Mouse (Mus musculus): ENCODE data around the gene Tet3. TPM values are rescaled to one million over a fixed set of nuclear protein-coding genes. Genes with fewer than 3 reads are reported as not detected.

The Tet3 gene
- polyA plus RNA-seq, 1 experiment from 2014 or later = 79.2 TPM

DNA sequence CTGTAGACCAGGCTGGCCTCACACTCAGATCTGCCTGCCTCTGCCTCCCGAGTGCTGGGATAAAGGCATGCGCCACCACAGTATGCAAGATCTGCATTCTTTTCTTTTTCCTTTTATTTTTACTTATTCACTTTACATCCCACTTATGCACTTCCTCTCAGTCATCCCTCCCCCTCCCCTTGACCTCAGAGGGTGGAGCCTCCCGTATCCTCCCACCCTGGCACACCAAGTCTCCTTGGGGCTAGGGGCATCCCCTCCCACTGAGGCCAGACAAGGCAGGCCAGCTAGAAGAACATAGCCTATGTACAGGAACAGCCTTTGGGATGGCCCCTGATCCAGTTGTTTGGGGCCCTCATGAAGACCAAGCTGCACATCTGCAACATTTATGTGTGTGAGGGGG, 41.4 kb downstream of the Tet3 start:
- Histone ChIP-seq H3K9me3 (no peaks in the 10 kb centered on the region), H3K27me3 (no peaks in the 10 kb centered on the region), H3K4me1 (replicated peaks) (peaks cover 100% of the 10 kb centered on the region), H3K4me3 (no peak overlapping the region), H3K9ac (no peak overlapping the region), H3K4me2 (no peak overlapping the region), H3K27ac (replicated peaks) (peak overlapping the region; percentile 67), H3K36me3 (no peaks in the 10 kb centered on the region)
- ATAC-seq (ENCODE audit: low read depth) = no peak
- 75% methylated on average over 3 of the region's 3 CpGs for WGBS

DNA sequence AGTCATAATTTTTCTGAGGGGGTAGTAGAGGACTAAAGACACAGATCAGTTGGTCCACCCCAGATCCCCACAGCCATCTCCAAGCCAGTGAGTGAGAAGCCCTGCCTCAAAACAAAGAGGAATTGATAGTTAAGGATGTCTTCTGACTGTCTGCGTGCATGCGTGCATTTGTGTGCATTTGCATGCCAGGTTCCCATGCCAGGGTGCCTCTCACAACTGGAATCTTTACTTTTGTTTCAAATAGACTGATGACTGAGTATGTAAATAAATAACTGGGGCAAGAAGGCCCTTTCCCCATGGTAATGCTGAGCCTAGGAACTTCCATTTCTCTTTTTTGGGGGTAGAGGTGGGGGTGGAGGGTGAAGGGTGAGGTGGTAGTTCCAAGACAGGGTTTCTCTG, 41.8 kb downstream of the Tet3 start:
- Histone ChIP-seq H3K4me3 (no peak overlapping the region), H3K27me3 (no peaks in the 10 kb centered on the region), H3K9ac (no peak overlapping the region), H3K9me3 (no peaks in the 10 kb centered on the region), H3K4me2 (no peak overlapping the region), H3K27ac (replicated peaks) (peak overlapping the region; percentile 67), H3K4me1 (replicated peaks) (peaks cover 100% of the 10 kb centered on the region), H3K36me3 (no peaks in the 10 kb centered on the region)
- 86% methylated on average over 2 of the region's 2 CpGs for WGBS
- ATAC-seq (ENCODE audit: low read depth) = no peak

DNA sequence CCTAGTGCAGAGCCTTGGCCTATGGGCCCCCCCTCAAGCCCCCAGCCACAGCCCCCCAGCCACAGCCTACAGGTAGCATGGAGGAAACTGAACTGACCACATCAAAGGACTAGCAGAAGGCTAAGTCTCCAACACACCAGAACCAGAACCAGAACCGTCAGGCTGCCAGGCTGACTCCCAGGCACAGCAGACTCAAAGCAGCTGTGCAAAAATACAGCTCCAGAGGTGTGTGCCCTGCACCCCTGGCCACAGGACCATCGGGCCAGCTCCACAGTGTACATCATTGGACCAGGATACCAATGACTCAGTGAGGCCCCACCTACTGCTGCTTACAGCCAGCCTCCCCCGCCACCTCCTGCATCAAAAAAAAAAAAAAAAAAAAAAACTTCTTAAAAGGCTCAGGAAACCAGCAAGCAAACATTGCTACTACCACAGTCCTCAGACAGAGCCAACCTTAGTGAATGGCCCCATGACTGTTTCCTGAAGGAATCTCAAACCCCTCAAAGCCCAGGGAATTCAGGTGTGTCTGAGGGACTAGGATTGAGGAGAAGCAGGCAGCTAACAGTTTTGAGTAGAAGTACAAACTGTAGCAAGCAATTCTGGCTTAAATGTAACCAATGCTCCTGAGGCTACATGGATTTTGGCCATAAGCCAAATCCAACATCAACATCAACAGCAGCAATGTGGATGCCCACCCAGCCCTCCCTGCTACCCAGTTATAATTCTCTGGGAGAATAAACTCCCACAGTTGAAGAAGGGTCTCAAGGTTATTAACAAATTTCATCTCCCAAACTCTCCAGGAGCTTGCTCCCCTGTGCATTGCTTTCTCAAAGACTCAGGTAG, 42.4 kb downstream of the Tet3 start:
- 80% methylated on average over 3 of the region's 3 CpGs for WGBS
- Histone ChIP-seq H3K27ac (replicated peaks) (peak overlapping the region; percentile 67), H3K4me3 (no peak overlapping the region), H3K27me3 (no peaks in the 10 kb centered on the region), H3K4me2 (no peak overlapping the region), H3K4me1 (replicated peaks) (peaks cover 100% of the 10 kb centered on the region), H3K9ac (no peak overlapping the region), H3K36me3 (no peaks in the 10 kb centered on the region), H3K9me3 (no peaks in the 10 kb centered on the region)
- no peak for ATAC-seq (ENCODE audit: low read depth)

DNA sequence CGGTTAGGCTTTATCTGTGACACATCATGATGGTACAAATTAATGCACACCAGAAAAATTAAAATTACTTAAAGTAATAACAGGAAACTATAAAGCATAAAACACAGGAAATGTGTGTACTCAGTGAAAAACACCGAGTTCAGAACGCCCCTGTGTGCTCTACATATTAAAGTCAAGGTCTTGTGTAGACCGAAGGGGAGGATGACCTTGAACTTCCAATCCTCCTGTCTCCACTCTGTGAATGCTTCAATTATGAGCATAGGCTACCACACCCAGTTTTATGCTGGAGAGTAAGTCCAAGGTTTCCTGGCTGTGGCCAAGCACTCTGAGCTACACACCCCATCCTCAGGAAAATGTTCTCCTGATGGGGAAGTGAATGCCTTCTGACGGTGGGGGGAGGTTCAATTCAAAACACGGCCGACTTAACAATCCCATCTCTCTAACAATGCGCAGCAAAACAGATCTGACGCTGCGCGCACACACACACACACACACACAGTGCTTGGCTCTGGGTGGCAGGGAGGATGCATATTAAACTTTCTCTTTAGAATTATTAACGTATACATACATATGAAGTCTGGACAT, 43.4 kb downstream of the Tet3 start:
- H3K4me1 ChIP-seq (replicated peaks) = peaks cover 100% of the 10 kb centered on the region
- no peaks in the 10 kb centered on the region for H3K9me3 ChIP-seq
- no peak overlapping the region for H3K4me2 ChIP-seq
- H3K9ac ChIP-seq = no peak overlapping the region
- H3K4me3 ChIP-seq = no peak overlapping the region
- H3K27ac ChIP-seq (replicated peaks) = peak overlapping the region; percentile 67
- H3K27me3 ChIP-seq = no peaks in the 10 kb centered on the region
- 87% methylated on average over 12 of the region's 12 CpGs for WGBS
- no peak for ATAC-seq (ENCODE audit: low read depth)
- H3K36me3 ChIP-seq = no peaks in the 10 kb centered on the region

DNA sequence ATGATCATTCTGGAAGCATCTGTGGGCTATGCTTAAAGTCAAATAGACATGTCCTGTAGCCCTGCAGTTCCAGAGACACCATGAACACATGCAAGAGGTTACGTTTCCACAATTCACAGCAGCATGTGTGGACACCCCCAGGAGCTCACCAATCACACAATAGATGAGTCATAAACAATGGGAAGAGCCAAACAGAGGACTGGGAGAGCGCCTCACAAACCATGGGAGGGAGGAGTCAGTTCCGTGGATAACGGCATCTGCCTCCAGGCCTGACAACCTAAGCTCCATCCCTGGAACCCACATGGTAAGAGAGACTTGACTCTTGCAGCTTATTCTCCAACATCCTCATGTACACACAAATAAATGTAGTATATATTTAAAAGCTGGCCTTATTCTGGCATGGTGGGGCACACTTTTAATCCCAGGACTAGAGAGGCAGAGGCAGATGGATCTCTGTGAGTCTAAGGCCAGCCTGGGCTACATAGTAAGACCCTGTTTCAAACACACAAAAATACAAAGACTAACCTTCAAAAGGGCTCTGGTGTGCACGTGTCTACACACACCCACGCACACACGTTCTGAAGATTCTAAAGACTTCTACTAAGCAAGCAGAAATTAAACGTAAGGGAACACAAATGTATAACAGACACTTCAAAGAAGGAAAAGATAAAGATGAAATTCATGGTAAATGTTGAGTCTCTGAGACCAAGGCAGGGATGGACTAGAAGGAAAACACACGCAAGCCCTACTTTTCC, 44.1 kb downstream of the Tet3 start:
- Histone ChIP-seq H3K4me2 (no peak overlapping the region), H3K4me1 (replicated peaks) (peaks cover 100% of the 10 kb centered on the region), H3K9ac (no peak overlapping the region), H3K27ac (replicated peaks) (peak overlapping the region; percentile 52), H3K27me3 (no peaks in the 10 kb centered on the region), H3K36me3 (no peaks in the 10 kb centered on the region), H3K9me3 (no peaks in the 10 kb centered on the region), H3K4me3 (no peak overlapping the region)
- ATAC-seq (ENCODE audit: low read depth) = no peak
- 65% methylated on average over 9 of the region's 9 CpGs for WGBS

DNA sequence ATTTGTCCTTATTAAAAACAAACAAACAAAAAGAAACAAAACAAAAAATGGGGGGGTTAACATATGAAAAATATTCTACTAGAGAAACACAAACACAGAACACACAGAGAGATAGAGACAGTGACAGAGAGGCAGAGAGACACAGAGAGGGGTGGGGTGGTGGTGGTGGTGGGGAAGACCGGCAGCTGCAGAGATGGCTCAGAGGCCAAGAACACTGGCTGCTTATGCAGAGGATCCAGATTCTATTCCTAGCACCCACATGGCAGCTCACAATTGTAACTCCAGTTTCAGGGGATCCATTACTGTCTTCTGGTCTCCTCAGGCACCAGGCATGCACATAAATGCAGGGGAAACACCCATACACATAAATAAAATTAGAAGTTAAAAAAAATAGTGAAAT, 45.2 kb downstream of the Tet3 start:
- ATAC-seq (ENCODE audit: low read depth) = no peak
- no peak overlapping the region for H3K4me3 ChIP-seq
- no peak overlapping the region for H3K4me2 ChIP-seq
- H3K9me3 ChIP-seq = no peaks in the 10 kb centered on the region
- no peaks in the 10 kb centered on the region for H3K36me3 ChIP-seq
- H3K4me1 ChIP-seq (replicated peaks) = peaks cover 99% of the 10 kb centered on the region
- WGBS = 41% methylated on average over 1 of the region's 1 CpGs
- H3K27ac ChIP-seq (replicated peaks) = peak overlapping the region; percentile 52
- H3K9ac ChIP-seq = no peak overlapping the region
- H3K27me3 ChIP-seq = no peaks in the 10 kb centered on the region

DNA sequence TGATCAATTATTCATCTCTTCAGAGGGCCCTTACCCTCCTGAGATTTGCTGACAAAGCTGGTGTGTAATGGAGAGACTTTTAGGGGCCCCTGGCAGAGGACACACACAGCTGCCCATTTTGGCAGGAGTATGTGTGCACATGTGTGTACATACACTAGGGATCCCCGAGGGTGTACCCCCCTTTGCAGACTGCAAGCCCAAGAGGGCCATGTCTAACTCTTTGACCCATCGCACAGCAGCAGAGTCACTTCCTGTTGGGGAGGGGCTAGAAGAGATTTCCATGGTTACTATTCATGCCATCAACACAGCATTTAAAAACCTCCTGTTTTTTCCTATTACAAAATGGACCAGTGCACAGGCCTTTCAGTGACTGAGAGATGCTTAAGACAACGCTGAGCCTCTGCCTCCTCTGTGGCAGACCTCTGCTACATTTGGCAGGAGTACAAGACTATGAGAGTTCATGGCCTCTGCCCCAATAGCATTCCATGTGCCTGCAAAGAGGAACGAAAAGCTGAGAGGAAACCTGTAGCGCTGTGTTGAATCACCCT, 46.0 kb downstream of the Tet3 start:
- peaks cover 97% of the 10 kb centered on the region for H3K4me1 ChIP-seq (replicated peaks)
- no peak overlapping the region for H3K4me2 ChIP-seq
- H3K4me3 ChIP-seq = no peak overlapping the region
- no peaks in the 10 kb centered on the region for H3K9me3 ChIP-seq
- H3K36me3 ChIP-seq = no peaks in the 10 kb centered on the region
- H3K27ac ChIP-seq (replicated peaks) = peak overlapping the region; percentile 80
- peak; percentile 72 for ATAC-seq (ENCODE audit: low read depth)
- 35% methylated on average over 5 of the region's 5 CpGs for whole genome bisulfite sequencing
- H3K9ac ChIP-seq = no peak overlapping the region
- no peaks in the 10 kb centered on the region for H3K27me3 ChIP-seq

DNA sequence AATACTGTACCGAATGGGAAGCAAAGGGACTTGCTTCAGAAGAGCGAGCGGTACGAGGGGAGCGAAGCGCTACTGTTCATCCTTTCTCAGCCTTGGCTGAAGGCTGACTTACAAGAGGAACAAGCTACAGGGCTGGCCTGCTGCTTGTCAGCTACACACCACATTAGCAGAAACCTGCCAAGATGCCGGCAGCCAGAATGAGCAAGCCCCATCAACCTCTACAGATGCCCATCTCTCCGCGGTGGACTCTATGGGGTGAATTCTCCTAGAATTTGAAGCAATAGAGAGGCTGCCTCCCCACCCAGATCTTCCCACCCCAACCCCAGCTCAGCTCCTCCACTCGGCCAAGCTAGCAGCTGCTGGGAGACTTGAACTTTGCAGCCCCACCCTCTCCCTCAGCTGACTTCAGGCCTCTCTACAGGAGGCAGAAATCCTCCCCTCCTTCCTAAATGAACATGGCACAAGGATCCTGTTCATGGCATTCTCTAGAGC, 46.5 kb downstream of the Tet3 start:
- Histone ChIP-seq H3K4me3 (no peak overlapping the region), H3K4me2 (no peak overlapping the region), H3K4me1 (replicated peaks) (peaks cover 92% of the 10 kb centered on the region), H3K27me3 (no peaks in the 10 kb centered on the region), H3K9ac (0 out of 2 replicates have a peak overlapping the region, but pooled peaks have one; percentile 13), H3K9me3 (no peaks in the 10 kb centered on the region), H3K36me3 (peaks cover 3% of the 10 kb centered on the region; the same call in 1 of the 2 replicates), H3K27ac (replicated peaks) (peak overlapping the region; percentile 80)
- 0 out of 2 replicates have a peak, but pooled peaks have one; percentile 1 for ATAC-seq (ENCODE audit: low read depth)
- WGBS = 79% methylated on average over 10 of the region's 10 CpGs

DNA sequence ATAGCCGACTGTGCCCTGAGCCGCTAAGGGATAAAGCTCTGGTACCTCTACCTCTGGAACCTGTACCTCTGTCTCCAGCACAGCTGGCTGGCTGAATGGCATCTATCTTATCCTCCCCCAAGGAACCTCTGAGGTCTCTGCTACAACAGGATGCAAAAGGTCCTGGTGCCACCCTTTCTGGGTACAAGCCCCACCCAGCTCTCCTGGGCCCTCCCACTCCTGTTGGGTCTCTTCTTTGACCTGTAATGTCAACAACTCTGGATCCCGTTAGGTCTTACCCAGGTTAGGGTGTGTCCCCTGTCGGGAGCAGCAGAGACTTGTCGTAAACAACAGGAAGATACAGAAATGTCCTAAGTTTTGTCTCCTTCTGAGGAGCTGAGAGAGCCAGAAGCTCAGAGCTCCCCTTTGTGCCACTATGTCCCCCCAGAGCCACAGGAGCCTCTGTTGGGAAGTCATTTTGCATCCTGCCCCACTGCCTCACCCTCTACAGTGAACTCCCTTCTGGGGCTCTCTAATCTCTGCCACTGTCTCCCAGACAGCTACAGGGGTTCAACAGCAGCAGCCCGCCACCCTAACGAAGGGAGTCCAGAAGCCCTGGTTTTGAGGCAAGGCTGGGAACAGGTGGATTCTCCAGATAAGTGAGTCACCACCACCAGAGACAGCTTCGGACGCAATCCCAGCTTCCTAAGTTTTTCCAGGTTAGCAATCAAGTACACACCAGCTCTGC, 47.1 kb downstream of the Tet3 start:
- no peaks in the 10 kb centered on the region for H3K9me3 ChIP-seq
- H3K4me3 ChIP-seq = no peak overlapping the region
- H3K4me1 ChIP-seq (replicated peaks) = peaks cover 86% of the 10 kb centered on the region
- ATAC-seq (ENCODE audit: low read depth) = no peak
- WGBS = 83% methylated on average over 9 of the region's 9 CpGs
- H3K27me3 ChIP-seq = no peaks in the 10 kb centered on the region
- H3K9ac ChIP-seq = 0 out of 2 replicates have a peak overlapping the region, but pooled peaks have one; percentile 13
- peaks cover 3% of the 10 kb centered on the region; the same call in 1 of the 2 replicates for H3K36me3 ChIP-seq
- no peak overlapping the region for H3K4me2 ChIP-seq
- H3K27ac ChIP-seq (replicated peaks) = peak overlapping the region; percentile 80

DNA sequence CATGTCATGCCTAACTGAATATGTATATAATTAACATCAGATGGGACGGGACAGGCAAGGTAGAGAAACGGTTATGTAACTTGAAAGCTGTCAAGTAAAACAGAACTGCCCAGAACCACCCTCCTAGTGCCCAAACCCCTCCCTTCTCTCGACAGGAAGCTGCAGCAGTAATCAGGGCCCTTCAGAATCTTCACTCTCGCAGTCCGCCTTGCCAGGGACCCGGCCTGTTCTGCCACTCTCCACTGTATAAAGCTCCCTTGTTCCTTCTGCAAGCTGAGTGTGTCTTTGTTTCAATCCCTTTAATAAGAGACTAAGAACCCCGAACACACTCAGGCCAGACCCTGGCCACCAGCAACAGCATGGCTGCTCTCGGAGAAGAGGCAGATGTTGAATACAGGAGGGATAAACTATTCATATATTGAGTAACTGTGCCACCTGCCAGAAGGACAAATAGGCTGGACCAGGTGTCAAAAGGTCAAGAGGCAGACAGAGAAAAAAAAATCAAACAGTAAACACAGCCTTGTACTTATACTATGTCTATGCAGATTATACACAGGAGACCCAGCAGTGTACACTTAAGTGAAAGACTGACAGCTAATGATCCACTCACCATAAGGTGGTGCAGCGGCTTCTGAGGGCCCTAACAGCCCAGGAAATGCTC, 48.7 kb downstream of the Tet3 start:
- Histone ChIP-seq H3K4me2 (no peak overlapping the region), H3K27me3 (no peaks in the 10 kb centered on the region), H3K9me3 (no peaks in the 10 kb centered on the region), H3K4me1 (replicated peaks) (peaks cover 70% of the 10 kb centered on the region), H3K36me3 (peaks cover 6% of the 10 kb centered on the region; the same call in 1 of the 2 replicates), H3K4me3 (no peak overlapping the region), H3K9ac (peak overlapping the region; percentile 43; the same call in 1 of the 2 replicates), H3K27ac (replicated peaks) (peak overlapping the region; percentile 80)
- no peak for ATAC-seq (ENCODE audit: low read depth)
- 48% methylated on average over 9 of the region's 9 CpGs for WGBS

DNA sequence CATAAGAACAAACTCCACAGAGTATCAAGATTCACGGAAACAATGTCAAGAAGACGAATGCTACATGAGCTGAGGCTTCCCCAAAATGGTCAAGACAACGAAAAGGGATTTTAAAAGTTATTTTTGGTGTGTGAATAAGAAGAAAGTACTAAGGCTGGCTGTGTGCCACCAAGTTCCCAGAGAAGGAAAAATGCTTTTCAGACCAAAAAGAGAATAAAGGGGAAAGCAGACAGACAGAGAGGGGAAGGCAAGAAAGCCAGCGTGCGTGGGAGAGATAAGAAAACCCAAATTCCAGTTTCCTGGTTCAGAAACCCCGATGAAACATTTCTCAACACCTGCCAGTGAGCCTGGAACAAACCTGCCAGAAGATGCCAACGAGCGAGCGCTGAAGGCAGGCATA, 50.4 kb downstream of the Tet3 start:
- Histone ChIP-seq H3K36me3 (peaks cover 22% of the 10 kb centered on the region), H3K4me1 (replicated peaks) (peaks cover 53% of the 10 kb centered on the region), H3K27ac (replicated peaks) (no peak overlapping the region), H3K9ac (no peak overlapping the region), H3K4me3 (no peak overlapping the region), H3K9me3 (no peaks in the 10 kb centered on the region), H3K27me3 (no peaks in the 10 kb centered on the region), H3K4me2 (no peak overlapping the region)
- WGBS = 90% methylated on average over 9 of the region's 9 CpGs
- no peak for ATAC-seq (ENCODE audit: low read depth)
